Mouse (Mus musculus): ENCODE measurements at regions not wholly inside any gene's neighbourhood (a gene's known extent, or its start where the extent isn't known, plus 50 kb on each side); places are given as distances from the start of the nearest gene placed in this dataset.
"Not testable (repeated sequence)": the region's sequence is repeated elsewhere in the genome, so short reads cannot be mapped to it uniquely, and the experiment has no call there.

DNA sequence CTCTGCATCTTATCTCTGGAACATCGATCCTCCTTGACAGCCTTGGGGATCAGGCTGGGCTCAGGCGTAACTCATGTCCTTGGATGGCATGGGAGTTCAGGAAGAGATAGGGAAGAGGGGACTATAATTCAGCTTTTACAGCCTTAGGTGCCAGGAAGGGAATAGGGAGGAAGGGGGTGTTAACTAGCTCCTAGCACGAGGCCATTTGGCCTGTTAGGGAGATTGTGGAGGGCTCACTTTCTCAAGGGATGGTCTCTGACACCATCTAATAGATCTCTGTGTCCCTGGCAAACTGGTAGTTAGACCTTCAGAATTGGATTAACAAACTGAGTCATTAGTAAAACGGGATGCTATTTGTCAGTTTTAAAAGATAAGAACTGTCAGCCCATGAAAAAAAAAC, 292.1 kb upstream of the Pkdcc start:
- not testable (repeated sequence) for DNase-seq

DNA sequence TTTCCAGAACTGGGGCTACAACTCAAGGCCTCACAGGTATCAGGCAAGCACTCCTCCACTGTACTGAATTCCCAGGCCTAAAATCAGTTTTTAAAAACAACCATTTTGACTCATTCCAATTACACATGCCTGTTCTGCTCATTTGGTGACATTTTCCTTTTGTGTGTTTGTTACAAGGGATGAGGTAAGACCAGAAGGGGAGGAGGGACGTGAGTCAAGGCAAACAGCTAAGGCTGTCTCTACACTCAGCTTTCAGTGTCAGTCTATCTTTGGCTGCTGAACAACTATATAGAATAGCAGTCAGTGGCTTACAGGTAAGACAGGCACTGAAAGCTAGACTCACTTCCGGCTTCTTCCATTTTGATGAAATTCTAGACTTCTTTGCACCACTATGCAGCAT, 289.3 kb upstream of the Pkdcc start:
- DNase-seq, result no peak

DNA sequence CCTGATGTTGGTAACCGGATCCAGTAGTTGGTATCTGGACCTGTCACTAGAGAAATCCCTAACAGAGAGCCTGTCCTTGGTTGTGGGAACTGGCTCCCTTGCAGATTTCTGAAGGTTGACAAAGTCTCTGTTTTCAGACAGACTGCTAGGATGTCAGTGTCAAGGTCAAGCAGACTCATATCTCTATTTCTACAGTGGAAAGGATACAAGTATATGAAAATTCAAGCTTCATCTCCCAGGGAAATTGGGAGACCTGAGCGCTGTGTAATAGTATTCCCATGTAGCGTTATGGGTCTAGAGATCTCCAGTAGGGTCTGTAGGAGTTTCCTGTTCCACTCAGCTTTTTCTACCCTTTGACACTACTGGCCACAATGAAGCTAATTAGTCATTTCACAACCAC, 287.4 kb upstream of the Pkdcc start:
- DNase-seq, result no peak

DNA sequence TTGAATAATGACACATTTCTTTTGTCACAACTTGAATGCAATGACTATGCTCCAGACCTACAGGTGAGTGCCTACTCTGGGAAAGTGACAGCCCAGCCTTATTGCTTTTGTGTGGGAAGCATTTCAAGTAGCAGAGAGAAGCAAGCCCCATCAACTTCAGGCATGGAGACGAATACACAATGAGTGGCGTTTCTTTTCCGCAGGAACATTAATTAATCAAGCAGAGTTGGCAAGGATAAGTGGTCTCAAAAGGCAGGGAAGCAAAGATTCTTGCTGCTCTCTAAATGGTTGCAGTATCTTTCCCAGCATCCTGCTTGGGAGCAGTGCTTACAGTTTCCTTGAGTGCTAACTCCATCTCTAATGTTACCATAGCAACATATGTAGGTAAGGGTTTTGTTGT, 285.6 kb upstream of the Pkdcc start:
- DNase-seq, result no peak

DNA sequence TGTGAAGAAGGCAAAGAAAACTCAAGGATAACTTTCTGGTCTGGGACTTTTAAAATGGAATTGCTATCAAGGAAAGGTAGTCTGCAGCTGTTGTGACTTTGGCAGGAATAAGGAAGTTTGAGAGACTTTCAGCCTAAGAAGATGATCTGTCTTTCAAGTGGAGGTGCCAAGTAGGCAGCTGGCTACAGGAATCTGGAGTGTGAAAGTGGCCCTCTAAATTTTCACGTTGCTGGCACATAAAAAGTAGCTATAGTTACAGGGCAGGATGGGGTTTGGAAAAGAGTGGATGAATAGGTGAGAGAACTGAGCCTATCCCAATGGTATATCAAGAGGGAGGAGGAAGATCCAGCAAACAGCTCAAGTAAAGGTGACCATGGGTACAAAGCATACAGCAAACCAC, 284.4 kb upstream of the Pkdcc start:
- no peak for DNase-seq

DNA sequence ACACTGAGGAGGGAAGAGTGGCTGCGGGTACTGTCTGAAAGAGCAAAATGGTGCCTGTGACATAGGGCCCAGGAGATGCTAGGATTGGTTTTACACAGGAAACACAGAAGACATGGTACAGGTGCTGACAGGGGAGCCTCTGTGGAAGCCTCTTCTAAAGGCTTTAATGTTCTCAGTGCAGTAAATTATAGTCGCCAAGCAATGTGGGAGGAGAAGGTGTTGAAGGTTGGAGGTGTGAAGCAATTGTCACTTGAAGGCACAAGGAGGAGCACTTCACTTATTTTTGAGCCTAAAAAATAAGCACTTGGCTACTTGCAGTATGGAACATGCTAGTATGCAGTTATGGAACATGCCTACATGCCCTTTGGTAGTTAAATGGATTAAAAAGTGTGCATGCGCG, 283.6 kb upstream of the Pkdcc start:
- DNase-seq, result no peak

DNA sequence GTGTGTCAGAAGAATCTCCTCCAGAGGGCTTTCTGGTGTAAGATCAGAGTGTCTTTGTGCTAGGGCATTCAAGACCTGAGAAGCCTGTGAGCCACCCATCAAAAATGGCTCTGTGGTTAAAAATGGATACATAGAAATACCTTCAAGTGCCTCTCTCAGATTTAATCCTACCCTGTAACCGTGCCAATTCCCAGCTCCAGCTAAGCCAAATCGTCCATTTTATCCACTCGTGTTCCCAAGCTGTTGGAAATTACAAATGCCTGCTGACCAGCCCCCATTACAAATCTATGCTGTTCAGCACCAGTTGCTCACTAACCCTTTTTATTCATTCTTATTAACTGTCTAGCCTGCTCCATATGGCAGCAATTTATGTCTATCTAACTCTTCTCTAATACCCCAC, 278.3 kb upstream of the Pkdcc start:
- no peak for DNase-seq

DNA sequence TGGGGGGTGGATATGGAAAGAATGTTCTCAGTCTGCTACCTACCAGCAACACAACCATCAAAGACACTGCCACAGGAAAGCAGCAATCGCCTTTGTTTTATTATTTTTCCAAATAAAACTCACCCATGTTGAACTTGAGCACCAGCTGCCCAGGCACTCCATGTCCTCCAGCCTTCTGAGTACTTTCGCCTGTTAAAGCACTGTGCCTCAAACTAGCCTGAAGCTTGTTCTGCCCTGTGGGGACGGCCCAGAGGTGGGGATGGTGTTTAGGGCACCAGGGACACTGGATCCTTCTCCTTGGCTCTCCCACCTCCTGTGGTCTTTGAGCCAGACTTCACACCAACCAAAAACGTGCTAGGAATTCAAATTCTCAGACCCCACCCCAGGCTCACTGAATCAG, 269.0 kb upstream of the Pkdcc start:
- no peak for DNase-seq

DNA sequence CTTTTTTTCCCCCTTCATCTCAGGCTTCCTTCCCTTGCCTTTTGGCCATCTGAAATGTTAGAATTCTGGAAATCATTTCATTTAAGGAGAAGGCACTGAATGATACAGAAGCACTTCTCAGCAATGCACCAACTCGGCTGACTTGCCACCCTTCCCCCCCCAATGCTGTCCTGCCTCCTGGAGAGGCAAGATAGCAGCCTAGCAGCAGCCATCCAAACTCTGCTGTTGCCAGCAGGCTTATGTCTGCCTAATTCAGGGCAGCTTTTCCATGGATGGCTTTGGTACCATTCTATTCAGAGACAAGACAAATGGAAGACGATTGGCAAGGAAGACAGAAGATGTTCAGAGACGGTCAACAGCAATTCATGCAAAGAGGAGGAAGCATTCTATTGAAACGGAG, 265.3 kb upstream of the Pkdcc start:
- no peak for DNase-seq

DNA sequence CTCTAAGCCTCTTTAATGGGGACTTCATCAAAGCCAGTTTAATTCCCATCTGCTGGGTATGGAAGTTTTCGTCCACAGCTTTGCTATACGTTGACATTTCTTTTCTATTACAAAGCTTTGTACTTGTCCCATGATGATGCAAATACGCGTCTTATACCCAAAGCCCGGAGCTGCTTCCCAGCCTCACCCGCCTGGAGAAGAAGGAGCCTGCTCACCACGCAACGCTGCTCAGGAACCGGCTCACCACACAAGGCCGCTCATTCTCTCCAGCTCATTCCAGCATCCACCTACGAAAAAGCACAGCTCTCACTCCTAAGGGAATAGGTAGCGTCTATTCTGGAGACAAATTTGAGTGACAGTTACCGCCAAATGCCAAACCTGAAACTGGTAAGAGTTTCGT, 264.8 kb upstream of the Pkdcc start:
- DNase-seq, result no peak

DNA sequence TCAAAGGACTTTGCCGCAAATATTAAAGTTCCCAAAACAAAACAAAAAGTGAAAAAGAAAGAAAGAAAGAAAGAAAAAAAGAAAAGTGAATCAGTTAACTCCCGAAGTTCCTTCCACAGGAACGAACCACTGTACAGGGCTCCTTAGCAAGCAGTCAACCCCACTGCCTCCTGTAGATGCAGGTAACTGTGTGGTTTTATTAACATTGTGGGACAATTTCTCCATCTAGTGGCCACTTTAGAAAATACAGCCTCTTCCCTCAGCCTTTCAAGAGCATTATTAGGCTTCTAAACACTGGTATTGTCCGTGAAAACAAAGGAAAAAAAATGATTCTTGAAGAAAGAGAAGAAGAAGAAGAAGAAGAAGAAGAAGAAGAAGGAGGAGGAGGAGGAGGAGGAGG, 257.7 kb upstream of the Pkdcc start:
- DNase-seq, result peak; percentile 26

DNA sequence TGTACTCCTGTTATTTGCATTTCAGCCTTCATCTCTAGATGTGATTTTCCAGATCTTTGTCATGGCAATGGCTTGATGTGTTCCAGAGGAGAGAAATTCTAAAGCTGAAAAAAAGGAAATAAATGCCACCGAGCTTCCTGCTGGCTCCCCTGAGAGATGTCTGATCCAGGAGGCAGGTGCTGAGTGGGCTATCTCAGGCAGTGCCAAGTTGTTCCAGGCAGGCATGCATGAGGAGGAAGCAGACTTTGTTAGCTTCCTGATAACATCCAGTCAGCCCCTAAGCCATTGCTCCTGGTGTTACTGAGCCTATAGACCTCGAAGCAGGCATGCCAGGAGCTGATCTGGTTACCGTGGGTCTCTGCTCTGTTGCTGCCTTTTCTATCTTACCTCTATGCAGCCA, 251.7 kb upstream of the Pkdcc start:
- no peak for DNase-seq

DNA sequence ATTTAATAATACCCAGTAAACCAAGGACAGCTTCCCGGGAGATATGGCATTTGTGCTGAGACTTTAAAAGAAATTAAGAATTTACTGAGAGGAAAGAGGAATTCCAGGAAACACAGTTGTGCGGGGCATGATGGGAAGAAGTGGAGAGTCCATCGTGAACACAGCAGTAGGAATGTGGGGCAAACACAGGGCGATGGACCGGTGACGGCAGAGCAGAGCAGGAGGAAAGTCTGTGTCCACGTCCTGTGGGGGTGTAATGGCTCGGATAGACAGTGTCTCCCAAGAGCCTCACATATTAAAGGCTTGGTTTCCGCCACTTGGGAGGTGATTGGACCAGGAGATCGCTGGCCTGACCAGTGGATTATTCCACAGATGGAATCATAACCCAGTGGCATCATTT, 215.4 kb upstream of the Pkdcc start:
- DNase-seq, result peak; percentile 7

DNA sequence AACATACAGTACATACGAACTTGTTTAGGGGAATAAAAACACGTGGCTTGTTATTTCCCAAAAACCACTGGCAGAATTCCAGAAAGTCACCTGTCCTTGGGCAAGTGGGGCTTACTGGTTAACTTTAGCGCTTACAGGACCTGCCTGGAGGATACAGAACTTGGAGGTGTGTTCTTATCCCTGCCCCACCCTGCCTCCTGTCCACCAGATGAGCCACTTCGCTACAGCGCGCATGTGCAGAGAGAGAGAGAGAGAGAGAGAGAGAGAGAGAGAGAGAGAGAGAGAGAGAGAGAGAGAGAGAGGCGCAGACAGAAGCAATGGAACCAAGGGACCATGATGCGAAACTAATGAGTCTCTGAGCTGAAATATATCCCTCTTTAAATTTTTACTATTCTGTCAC, 214.7 kb upstream of the Pkdcc start:
- no peak for DNase-seq

DNA sequence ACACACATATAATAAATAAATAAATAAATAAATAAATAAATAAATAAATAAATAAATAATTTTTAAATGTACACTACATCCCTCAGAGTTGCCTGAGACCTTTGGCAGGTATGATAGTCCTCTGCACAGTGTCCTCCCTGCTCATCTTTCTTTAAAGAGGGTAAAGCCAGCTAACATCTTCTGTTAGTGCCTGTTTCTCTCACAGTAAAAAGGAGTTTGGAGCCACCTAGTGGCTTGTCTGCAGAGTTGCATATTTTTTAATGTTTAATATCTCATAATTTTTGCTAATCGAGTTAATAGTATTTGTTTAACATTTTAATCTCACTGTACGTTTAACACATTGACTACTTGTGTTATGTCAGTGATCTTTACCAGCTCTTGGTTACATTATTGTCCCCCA, 213.5 kb upstream of the Pkdcc start:
- no peak for DNase-seq

DNA sequence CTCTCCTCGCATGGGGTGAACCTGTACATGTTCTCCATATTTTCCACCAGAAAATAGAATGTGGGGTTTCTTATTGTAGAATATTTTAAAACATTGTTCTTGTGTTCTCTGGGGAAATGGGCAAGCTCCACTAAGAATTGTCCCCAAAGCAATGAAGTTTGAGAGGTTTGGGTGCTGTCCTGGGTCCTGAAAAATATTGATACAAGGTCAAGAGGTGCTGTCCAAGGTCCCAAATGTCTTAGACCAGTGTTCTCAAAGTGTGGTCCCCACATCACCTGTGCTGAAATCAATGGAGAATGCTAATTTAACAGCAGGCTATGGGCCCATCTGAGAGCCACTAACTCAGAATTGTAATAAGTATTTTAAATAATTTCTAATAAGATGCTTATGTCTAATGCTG, 204.2 kb upstream of the Pkdcc start:
- DNase-seq, result no peak

DNA sequence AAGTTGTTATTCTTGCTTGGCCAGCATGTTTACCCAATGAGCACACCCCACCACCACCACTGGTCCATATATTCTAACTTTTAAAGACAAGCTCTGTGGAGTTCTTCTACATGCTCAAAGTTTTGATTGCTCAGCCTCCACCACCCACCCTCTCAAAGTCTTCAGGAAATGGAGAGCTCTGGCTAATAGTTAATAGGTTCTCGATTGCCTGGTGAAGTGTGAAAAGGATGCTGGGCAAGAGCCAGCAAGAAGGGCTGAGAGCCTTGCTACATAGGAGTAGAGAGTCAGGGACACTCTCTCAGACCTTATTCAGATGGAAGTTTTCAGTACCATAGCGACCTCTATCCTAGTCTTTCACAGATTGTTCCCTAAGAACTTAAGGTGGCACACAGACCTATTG, 199.4 kb upstream of the Pkdcc start:
- no peak for DNase-seq

DNA sequence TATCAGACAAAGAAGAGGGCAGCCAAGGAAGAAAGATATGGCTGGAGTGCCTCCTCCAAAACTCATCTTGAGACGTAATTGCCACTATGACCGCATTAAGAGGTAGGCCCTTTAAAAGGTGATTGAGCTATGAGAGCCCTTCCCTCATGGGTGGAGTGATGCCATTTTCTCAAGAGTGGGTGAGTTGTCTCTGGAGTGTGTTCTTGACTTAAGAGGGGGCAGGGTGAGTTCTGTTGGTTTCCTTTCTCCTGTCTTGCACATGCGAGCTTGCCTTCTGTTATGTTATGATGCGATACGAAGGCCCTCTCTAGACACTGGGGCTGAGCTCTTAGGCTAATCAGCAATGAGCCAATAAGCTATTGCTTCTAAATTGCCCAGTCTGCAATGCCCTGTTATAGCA, 198.2 kb upstream of the Pkdcc start:
- no peak for DNase-seq

DNA sequence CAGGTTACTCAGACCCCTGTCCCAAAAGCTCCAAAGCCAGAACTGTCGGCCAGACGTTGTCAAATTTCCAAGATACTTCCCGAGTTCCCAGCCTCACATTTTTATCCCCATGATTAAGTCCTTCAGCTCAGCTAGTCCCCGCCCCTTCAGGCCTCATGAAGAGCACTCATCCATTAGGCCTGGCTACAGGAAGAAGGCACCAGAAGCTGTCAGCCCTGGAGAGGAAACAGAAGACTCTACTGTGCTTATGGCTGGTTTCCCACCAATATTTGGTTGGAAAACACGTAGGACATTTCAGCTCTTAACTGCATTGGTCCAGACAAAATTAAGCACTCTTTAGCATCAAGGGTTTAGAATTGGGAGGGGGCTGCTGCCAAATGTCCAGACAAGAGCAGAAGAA, 195.8 kb upstream of the Pkdcc start:
- DNase-seq, result no peak

DNA sequence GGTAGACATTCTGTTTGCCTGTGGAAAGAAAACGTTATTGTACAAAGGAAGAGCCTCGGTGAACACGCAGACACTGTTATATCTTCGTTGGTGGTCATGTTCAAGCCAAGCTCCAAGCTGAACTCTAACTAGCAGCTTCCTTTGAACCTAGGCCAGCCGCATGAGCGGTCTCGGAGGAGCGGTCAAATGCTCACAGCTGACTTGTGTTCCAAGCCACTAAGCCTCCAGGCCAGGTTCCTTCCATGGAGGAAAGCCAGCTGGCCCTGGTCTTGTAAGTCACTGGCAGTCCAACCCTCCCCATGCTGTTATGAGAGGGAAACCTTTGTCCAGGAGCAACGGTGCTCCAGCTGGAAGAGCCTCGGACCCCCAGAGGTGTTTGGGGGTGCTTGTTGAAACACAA, 194.5 kb upstream of the Pkdcc start:
- peak; percentile 88 for DNase-seq

DNA sequence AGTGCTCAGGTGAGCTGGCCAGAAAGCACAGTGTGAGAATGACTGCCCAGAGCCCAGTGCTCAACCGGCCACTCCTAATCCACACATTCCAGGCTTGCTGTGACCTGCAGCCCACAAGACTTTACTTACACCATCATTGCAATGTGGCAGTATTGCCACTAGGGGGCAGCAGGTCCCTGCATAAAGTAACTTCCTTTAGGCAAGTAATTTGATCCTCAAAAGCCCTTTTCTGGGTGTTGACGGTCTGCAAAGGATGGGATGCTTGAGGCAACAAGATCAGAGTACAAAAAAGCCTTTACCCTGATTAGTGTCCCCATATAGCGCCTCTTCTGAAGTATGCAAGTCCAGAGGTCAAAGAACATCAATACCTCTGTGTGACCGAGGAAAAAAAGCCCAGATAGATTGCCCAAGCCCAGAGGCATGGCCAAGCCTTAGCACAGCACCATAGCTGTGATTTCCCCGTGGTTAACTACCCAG, 189.7 kb upstream of the Pkdcc start:
- DNase-seq, result peak; percentile 92

DNA sequence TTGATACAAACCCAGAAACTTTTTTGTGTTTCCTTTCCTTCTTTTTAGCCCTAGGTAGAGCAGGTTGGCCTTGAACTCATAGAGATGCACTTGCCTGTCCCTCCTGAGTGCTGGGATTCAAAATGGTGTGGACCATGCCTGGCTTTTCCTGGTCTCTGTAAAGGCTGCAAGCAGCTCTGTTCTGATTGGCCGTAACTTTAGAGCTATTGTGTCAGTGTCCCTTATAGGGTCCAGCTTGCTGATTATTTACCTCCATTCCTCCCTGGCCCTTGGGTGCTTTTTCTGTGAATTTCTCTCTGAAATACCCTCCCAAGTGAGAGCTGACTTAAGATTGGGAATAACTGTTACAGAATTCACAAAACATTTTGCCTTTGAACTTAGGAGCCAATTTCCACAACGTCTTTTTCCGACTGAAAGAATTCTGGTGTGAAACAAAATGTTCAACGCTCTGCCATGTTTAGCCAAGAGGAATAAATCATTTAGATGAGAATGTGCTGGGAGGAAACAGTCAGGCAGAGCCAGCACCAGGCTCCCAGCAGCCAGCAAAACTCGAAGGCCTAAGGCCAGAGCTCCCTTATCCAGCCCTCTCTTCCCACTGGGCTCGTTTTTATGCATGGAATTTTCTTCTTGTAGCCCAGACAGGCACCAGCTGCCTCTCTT, 180.0 kb upstream of the Pkdcc start:
- peak; percentile 68 for DNase-seq

DNA sequence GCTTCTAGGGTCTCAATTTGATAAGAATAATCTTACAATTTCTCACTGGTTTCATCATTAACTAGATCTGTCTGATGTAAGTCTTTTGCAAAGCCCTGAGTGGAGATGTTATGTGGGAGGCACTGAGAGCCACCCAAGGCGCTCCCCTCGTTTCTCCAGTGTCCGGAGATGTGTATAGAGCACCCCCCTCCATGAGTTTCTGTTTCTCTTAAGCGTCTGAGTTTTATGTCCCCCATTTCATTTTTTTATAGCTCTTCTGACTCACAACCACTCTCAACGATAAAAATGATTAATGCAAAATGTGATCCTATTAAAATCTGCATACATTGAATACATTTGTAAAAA, 179.5 kb upstream of the Pkdcc start:
- no peak for DNase-seq

DNA sequence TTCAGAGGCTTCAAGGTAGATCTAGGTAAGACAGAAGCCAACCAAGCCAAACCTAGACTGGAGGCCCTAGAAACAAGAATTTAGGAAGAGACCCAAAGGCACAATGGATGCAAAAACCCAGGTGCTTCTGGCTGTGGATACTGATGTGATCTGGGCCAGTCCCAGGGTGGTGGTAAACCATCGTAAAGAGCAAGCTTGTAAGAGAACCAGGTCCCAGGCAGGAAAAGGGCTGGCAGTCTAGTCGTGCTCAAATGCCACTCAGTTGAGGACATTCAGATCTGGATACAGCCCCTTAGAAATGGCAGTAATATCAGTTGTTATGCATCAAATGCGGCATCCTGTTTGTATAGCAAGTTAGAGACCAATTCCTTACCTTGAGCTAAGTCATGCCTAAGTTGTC, 175.5 kb upstream of the Pkdcc start:
- DNase-seq, result no peak

DNA sequence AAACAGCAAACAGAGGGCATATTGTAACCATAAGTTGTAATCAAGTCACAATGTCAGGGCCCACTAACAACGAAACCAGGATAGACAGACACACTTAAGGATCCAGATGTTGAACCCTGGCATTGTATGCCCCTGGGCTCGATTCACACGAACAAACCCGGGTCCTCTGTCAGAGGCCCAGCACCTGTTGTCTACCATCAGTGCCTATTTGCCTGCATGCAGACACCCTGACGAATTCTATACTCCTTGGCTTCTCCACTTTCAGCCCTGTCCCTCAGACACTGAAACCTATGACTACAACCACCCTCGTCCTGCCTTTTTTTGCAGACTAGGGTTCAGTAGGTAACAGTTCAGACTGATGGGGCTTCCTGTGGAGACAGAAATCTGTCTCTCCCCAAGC, 170.6 kb upstream of the Pkdcc start:
- DNase-seq, result no peak
